8 mouse cellular contexts compared by ENCODE assay signal in the genomic region with DNA sequence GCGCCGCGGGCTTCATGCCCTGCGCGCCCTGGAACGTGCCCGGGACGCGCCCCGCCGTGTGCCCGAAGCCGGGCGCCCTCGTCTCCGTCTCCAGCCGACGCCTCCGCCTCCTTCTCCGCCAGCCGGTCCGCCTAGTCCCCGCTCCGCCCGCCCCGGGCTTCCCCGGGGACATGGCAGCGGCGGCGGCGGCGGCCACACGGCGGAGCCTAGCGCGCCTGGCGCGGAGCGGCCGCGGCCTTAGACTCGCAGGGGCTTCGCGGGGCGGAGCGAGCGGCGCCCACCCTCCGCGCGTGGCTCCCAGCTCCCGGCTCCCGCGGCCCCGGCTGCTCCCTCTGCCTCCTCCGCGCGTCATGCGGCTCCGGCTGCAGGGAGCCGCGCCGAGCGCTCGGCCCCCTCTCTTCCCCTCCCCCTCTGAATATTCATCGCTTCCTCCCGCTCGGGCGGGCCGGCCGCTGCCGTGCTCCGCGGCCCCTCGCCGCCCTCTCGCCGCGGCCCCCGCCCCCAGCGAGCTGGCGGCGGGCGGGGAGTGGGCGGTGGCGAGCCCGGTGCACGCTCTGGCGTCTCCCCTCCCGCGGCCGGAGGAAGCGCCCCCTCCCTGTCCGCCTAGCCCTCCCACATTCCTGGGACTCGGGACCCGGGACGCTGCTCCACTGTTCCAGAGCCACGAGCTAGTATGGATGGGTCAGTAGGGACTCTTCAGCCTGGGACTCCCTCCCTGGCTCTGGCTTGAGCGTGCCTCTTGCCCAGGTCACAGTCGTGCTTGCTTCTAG. TPM values are rescaled to one million over a fixed set of nuclear protein-coding genes. Genes with fewer than 3 reads are reported as not detected.
DNase-seq lines count a peak whose midpoint lies in the region; ATAC-seq and TF ChIP-seq lines count a peak whose summit lies in the region.

Gene Ptprj, minus strand, starts transcription at position 412 of the 770 bp plus-strand sequence.

- WGBS in hindbrain, embryonic 10.5 days = under 1% methylated on average over 100 of the region's 100 CpGs
- 3% methylated on average over 43 of the region's 100 CpGs for WGBS in lung, postnatal 0 days

- peaks cover 20% of the 10 kb centered on the region for H3K27me3 ChIP-seq in hindbrain, embryonic 10.5 days (ENCODE audit: insufficient read depth, poor library complexity, severe bottlenecking)
- no peaks in the 10 kb centered on the region for H3K27me3 ChIP-seq in lung, postnatal 0 days (replicated peaks; ENCODE audit: insufficient read depth, low read length)

- TF ChIP-seq EP300 in lung, postnatal 0 days (IDR thresholded peaks at IDR 0.05) = 0 out of 2 replicates have a peak, but pooled peaks have one; percentile 12

- H3K9me3 ChIP-seq in hindbrain, embryonic 10.5 days = no peaks in the 10 kb centered on the region
- no peaks in the 10 kb centered on the region for H3K9me3 ChIP-seq in lung, postnatal 0 days (ENCODE audit: low read length)

- DNase-seq in Muller cell, postnatal 12 days (ENCODE audit: inconsistent ontology term) = peak; percentile 93
- DNase-seq in cerebellum, adult 9-10 months = peak; percentile 77
- DNase-seq in hindbrain, embryonic 10.5 days (ENCODE audit: low spot score) = peak; percentile 78
- DNase-seq in layer of hippocampus, adult 9-11 months = peak; percentile 61
- DNase-seq in lung, postnatal 0 days (ENCODE audit: low spot score) = peak; percentile 88
- peak; percentile 54 for DNase-seq in ovary, adult 18-20 months (ENCODE audit: low spot score)
- peak; percentile 65 for DNase-seq in thymus, postnatal 25 days

- H3K4me1 ChIP-seq in hindbrain, embryonic 10.5 days (replicated peaks) = peaks cover 33% of the 10 kb centered on the region; the same call in 1 of the 2 replicates
- no peaks in the 10 kb centered on the region for H3K4me1 ChIP-seq in lung, postnatal 0 days (ENCODE audit: insufficient read depth, low read depth, low read length)

- peak within 1 kb of the TSS; percentile 95 for H3K27ac ChIP-seq in hindbrain, embryonic 10.5 days
- H3K27ac ChIP-seq in lung, postnatal 0 days (ENCODE audit: low read length) = peak within 1 kb of the TSS; percentile 91

- H3K4me3 ChIP-seq in hindbrain, embryonic 10.5 days = peak within 1 kb of the TSS; percentile 84
- H3K4me3 ChIP-seq in lung, postnatal 0 days (ENCODE audit: low read depth, low read length) = peak within 1 kb of the TSS; percentile 82

- ATAC-seq in frontal cortex, adult (ENCODE audit: low TSS enrichment) = peak; percentile 60
- peak; percentile 83 for ATAC-seq in lung, postnatal 0 days

- peak within 1 kb of the TSS; percentile 97 for H3K4me2 ChIP-seq in lung, postnatal 0 days (replicated peaks; ENCODE audit: low read depth, low read length)

- peak within 1 kb of the TSS; percentile 61 for H3K9ac ChIP-seq in lung, postnatal 0 days (replicated peaks; ENCODE audit: low read depth)

- no peak for TF ChIP-seq CTCF in lung, postnatal 0 days (IDR thresholded peaks at IDR 0.05)

- H3K36me3 ChIP-seq in hindbrain, embryonic 10.5 days = no peaks in the 10 kb centered on the region
- H3K36me3 ChIP-seq in lung, postnatal 0 days (ENCODE audit: insufficient read depth, low read length) = no peaks in the 10 kb centered on the region

RNA-seq across cellular contexts. Expression of gene Ptprj, which starts in this region (rescaled TPM):
- polyA plus RNA-seq in hindbrain, embryonic 10.5 days (2016; fragmentation: Nextera tagmentation; extraction: Ambion mirVana) = 1.5 and 1.6 TPM in 2 replicates
- 4.2 TPM in 2 replicates for polyA plus RNA-seq in lung, postnatal 0 days (2015; fragmentation: Nextera tagmentation; extraction: Ambion mirVana)

Comparison
In these comparisons a context has a peak if more than half of its experiments do, and no peak if none do; other contexts are left out.
1. Peak in every context shown above with its lines: DNase-seq, ATAC-seq, H3K4me3 ChIP-seq and H3K27ac ChIP-seq.